Mouse (Mus musculus): Measurements from ENCODE around the gene Rap2c.

- TF ChIP-seq CTCF (IDR thresholded peaks at IDR 0.05; ENCODE audit: extremely low read depth, insufficient read depth, insufficient read length, insufficient replicate concordance) (no peak), POLR2A (IDR thresholded peaks at IDR 0.05; ENCODE audit: low read depth, low read length) (no peak)
Measured at GRCm38 (mm10) chrX:51051680-51052461, 34.1 kb upstream of the Rap2c start.

Measured in spleen, adult 2 months (tissue).